Mouse (Mus musculus) testis, adult 2 months (tissue): ENCODE data around the gene Xylt1. TPM values are rescaled to one million over a fixed set of nuclear protein-coding genes. Genes with fewer than 3 reads are reported as not detected.

ENCODE experiments used
- H3K27ac ChIP-seq: fragments of 200-500 bp; 2 replicates; pipeline ENCODE4 v1.5.1; 2012; ENCODE audit warnings: low read depth, low read length; ENCODE audit not compliant: control insufficient read depth, insufficient read depth
- H3K27me3 ChIP-seq: fragments of 200-500 bp; 2 replicates; pipeline ENCODE4 v1.6.1; 2012; ENCODE audit warnings: mild to moderate bottlenecking, low read length, moderate library complexity; ENCODE audit not compliant: control insufficient read depth, insufficient read depth
- H3K36me3 ChIP-seq: fragments of 200-500 bp; 2 replicates; pipeline ENCODE4 v1.6.1; 2012; ENCODE audit warnings: mild to moderate bottlenecking, low read length; ENCODE audit not compliant: control insufficient read depth, insufficient read depth
- H3K4me1 ChIP-seq: fragments of 200-500 bp; 2 replicates; pipeline ENCODE4 v1.6.1; 2012; ENCODE audit warnings: low read length; ENCODE audit not compliant: control insufficient read depth, insufficient read depth
- H3K4me3 ChIP-seq: fragments of 200-500 bp; 2 replicates; pipeline ENCODE4 v1.5.1; 2012; ENCODE audit warnings: low read depth, mild to moderate bottlenecking, low read length, moderate library complexity, mixed read lengths; ENCODE audit not compliant: control insufficient read depth
- CTCF ChIP-seq: fragments of 200-500 bp; IDR thresholded peaks from 2 replicates; pipeline ENCODE4 v1.5.1; 2012; ENCODE audit warnings: low read depth, mild to moderate bottlenecking, inconsistent platforms, low read length, moderate library complexity; ENCODE audit not compliant: control insufficient read depth, insufficient read depth, insufficient replicate concordance
- POLR2A ChIP-seq: fragments of 200-500 bp; IDR thresholded peaks from 2 replicates; pipeline ENCODE4 v1.6.1; 2012; ENCODE audit warnings: low read depth, mild to moderate bottlenecking, inconsistent platforms, low read length, moderate library complexity; ENCODE audit not compliant: control insufficient read depth
- polyA plus RNA-seq: library from polyadenylated mRNA; depleted of rRNA; stranded (reverse); fragments of >200 nt; gene quantifications from 2 replicates; pipeline ENCODE4 v1.2.3, GENCODE M21; 2012

Gene Xylt1
- polyA plus RNA-seq, 1 experiment = 0.79 TPM

DNA sequence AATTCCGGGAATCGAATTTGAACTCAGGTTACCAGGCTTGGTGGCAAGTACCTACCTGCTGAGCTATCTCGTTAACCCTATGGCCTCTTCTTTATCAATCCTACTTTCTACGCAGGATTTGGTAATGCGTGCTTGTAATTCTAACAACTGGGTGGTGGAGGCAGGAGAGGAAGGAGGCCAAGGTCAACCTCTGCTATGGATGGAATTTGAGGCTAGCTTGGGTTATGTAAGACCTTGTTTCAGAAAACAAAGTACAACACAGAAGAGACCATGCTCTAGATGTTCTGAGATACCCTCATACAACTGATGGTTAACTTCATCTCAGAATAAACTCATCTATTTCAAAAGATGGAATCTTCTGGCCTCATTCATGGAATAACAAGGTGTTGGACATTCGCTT is 17.1 kb downstream of the Xylt1 start:
- Histone ChIP-seq H3K4me3 (no peak overlapping the region), H3K4me1 (no peaks in the 10 kb centered on the region), H3K27me3 (no peaks in the 10 kb centered on the region), H3K36me3 (no peaks in the 10 kb centered on the region), H3K27ac (no peak overlapping the region)
- TF ChIP-seq POLR2A (no peak), CTCF (no peak)

- no peak for TF ChIP-seq CTCF
- no peak for TF ChIP-seq POLR2A
Observed at GRCm38 (mm10) chr7:117399971-117400370, 19.2 kb downstream of the Xylt1 start.

DNA sequence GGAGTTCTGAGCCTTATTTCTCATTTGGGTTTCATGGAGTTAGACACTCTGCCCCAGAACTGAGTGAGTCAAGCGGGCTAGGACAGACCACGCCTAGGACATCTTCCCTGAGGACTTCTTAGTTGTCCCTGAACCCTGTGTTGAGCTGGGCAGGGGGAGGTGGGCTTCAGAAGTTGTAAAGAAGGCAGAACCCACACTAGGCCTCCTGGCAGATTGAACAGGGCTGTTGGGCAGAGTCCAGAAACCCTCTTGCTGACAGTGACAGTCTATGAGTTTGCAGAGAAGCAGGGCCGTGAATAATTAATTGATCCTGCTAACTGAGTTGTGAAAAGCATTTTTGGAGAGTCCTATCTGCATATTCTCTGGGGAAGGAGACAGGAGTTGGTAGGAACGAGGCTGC is 20.8 kb downstream of the Xylt1 start:
- no peaks in the 10 kb centered on the region for H3K27me3 ChIP-seq
- TF ChIP-seq CTCF (no peak), POLR2A (no peak)
- H3K4me3 ChIP-seq = peak overlapping the region; percentile 26
- no peaks in the 10 kb centered on the region for H3K4me1 ChIP-seq
- no peaks in the 10 kb centered on the region for H3K36me3 ChIP-seq
- no peak overlapping the region for H3K27ac ChIP-seq

More at GRCm38 (mm10) chr7:117399971-117400370, 19.2 kb downstream of the Xylt1 start:
- H3K27me3 ChIP-seq = no peaks in the 10 kb centered on the region
- H3K27ac ChIP-seq = no peak overlapping the region
- no peak overlapping the region for H3K4me3 ChIP-seq
- H3K36me3 ChIP-seq = no peaks in the 10 kb centered on the region
- no peaks in the 10 kb centered on the region for H3K4me1 ChIP-seq

- Histone ChIP-seq H3K4me3 (no peak overlapping the region), H3K27ac (no peak overlapping the region), H3K36me3 (no peaks in the 10 kb centered on the region), H3K27me3 (no peaks in the 10 kb centered on the region), H3K4me1 (no peaks in the 10 kb centered on the region)
- TF ChIP-seq POLR2A (no peak), CTCF (no peak)
Observed at GRCm38 (mm10) chr7:117406336-117406735, 25.6 kb downstream of the Xylt1 start.

DNA sequence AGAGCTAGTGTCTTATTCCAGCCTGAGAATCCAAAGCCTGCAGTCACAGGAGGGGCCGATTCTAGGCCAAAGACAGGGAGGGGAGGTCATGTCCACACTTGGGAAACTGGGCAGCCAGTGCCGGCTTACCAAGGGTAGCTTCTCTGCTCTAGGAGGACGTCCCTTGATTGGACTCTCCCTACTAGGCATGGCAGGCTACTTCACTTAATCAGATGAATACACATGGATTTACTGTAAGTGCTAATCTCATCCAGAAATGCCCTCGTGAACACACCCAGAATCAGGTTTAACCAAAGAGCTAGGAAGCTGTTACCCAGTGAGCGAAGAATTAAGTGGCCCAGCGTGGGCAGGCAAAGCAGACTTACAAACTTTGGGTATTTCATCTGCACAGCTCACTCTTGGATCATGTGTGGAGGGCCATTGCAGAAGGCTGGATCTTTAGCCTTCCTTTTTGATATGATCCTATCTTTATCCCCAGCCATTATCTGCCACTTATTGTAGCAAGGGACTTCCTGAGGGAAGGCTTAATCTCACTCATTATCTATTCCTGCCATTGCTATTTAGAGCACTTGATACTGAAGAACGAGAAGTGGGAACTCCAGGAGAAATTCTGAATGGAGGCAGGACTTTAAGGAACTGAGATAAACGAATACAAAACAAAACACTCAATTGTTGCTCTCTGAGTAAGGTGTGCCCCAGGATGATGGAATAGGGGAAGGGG is 28.6 kb downstream of the Xylt1 start:
- no peaks in the 10 kb centered on the region for H3K4me1 ChIP-seq
- no peak overlapping the region for H3K27ac ChIP-seq
- TF ChIP-seq POLR2A (no peak), CTCF (no peak)

DNA sequence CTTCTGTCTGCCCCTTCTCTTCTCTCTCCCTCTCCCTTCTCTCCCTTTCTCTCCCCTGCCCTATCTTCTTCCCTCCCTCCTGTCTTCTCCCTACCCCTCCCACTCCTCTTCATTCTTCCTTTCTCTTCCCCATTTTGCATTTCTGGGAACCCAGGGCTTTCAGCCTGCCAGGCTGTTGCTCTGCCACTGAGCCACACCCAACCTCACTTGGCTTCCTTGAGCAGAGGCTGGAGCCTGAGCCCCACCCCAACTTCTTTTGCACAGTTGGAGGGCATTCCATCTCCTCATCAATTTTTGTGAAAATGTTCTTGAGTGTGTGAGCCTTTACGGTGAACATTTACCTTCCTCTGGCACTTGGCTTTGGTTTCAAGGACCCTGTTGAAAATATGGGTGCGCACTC is 31.1 kb downstream of the Xylt1 start:
- Histone ChIP-seq H3K4me1 (no peaks in the 10 kb centered on the region), H3K27me3 (no peaks in the 10 kb centered on the region), H3K4me3 (no peak overlapping the region), H3K27ac (no peak overlapping the region), H3K36me3 (no peaks in the 10 kb centered on the region)
- TF ChIP-seq CTCF (no peak), POLR2A (no peak)

More for the DNA sequence above, 28.6 kb downstream of the Xylt1 start:
- no peak overlapping the region for H3K4me3 ChIP-seq
- H3K27me3 ChIP-seq = no peaks in the 10 kb centered on the region
- no peaks in the 10 kb centered on the region for H3K36me3 ChIP-seq

GRCm38 (mm10) chr7:117412405-117412804 is 31.6 kb downstream of the Xylt1 start:
- H3K36me3 ChIP-seq = no peaks in the 10 kb centered on the region
- H3K27ac ChIP-seq = no peak overlapping the region
- no peak overlapping the region for H3K4me3 ChIP-seq
- H3K4me1 ChIP-seq = no peaks in the 10 kb centered on the region
- H3K27me3 ChIP-seq = no peaks in the 10 kb centered on the region
- TF ChIP-seq POLR2A (no peak), CTCF (no peak)
